Mouse (Mus musculus) heart, adult 11 months (tissue): ENCODE data around the gene Mkln1.

ENCODE experiments used
- DNase-seq: peaks from one replicate; pipeline ENCODE4 v3.0.0; 2022

Mkln1 gene

GRCm38 (mm10) chr6:31518338-31518698 lies 119.8 kb downstream of the Mkln1 start:
- peak; percentile 97 for DNase-seq

GRCm38 (mm10) chr6:31519001-31519471 lies 120.5 kb downstream of the Mkln1 start:
- peak; percentile 92 for DNase-seq

GRCm38 (mm10) chr6:31520486-31521215 lies 122.1 kb downstream of the Mkln1 start:
- peak; percentile 79 for DNase-seq

- DNase-seq = peak; percentile 83
These were observed 123.2 kb downstream of the Mkln1 start for GRCm38 (mm10) chr6:31521491-31522355.

GRCm38 (mm10) chr6:31522478-31522877 lies 123.9 kb downstream of the Mkln1 start:
- DNase-seq = peak; percentile 84

- DNase-seq = no peak
These were observed 124.5 kb downstream of the Mkln1 start for GRCm38 (mm10) chr6:31523039-31523438.

GRCm38 (mm10) chr6:31523657-31524056 lies 125.1 kb downstream of the Mkln1 start:
- peak; percentile 68 for DNase-seq

- DNase-seq = peak; percentile 85
These were observed 125.6 kb downstream of the Mkln1 start for GRCm38 (mm10) chr6:31524121-31524520.

- peak; percentile 90 for DNase-seq
These were observed 126.1 kb downstream of the Mkln1 start for GRCm38 (mm10) chr6:31524647-31525046.

GRCm38 (mm10) chr6:31525231-31525900 lies 126.8 kb downstream of the Mkln1 start:
- peak; percentile 91 for DNase-seq

GRCm38 (mm10) chr6:31526929-31527328 lies 128.4 kb downstream of the Mkln1 start:
- no peak for DNase-seq

GRCm38 (mm10) chr6:31527897-31528296 lies 129.4 kb downstream of the Mkln1 start:
- DNase-seq = no peak

GRCm38 (mm10) chr6:31528339-31528738 lies 129.8 kb downstream of the Mkln1 start:
- DNase-seq = peak; percentile 88

- no peak for DNase-seq
These were observed 133.3 kb downstream of the Mkln1 start for GRCm38 (mm10) chr6:31531880-31532279.

- no peak for DNase-seq
These were observed 136.2 kb downstream of the Mkln1 start for GRCm38 (mm10) chr6:31534705-31535104.

GRCm38 (mm10) chr6:31537193-31537592 lies 138.7 kb downstream of the Mkln1 start:
- no peak for DNase-seq

GRCm38 (mm10) chr6:31538112-31538511 lies 139.6 kb downstream of the Mkln1 start:
- no peak for DNase-seq

GRCm38 (mm10) chr6:31540018-31540417 lies 141.5 kb downstream of the Mkln1 start:
- no peak for DNase-seq

GRCm38 (mm10) chr6:31544318-31544717 lies 145.8 kb downstream of the Mkln1 start:
- peak; percentile 99 for DNase-seq

GRCm38 (mm10) chr6:31549361-31550051 lies 151.0 kb downstream of the Mkln1 start:
- peak; percentile 98 for DNase-seq

GRCm38 (mm10) chr6:31550876-31551532 lies 152.5 kb downstream of the Mkln1 start:
- peak; percentile 99 for DNase-seq

- DNase-seq = no peak
These were observed 158.0 kb downstream of the Mkln1 start for GRCm38 (mm10) chr6:31556460-31557100.
